Mouse (Mus musculus) ES-Bruce4 (cell line): Measurements from ENCODE around the gene Rpl18.

Source experiments
- CTCF ChIP-seq: IDR thresholded peaks from one replicate; pipeline ENCODE4 v1.8.1; 2011; ENCODE audit warnings: low read depth, low read length
- EP300 ChIP-seq: IDR thresholded peaks from 2 replicates; pipeline ENCODE4 v1.6.1; 2011; ENCODE audit warnings: low read depth, low read length; ENCODE audit not compliant: insufficient read depth

GRCm38 (mm10) chr7:45709036-45709435, 6.2 kb upstream of the Rpl18 start:
- no peak for TF ChIP-seq CTCF
- no peak for TF ChIP-seq EP300
